Mouse (Mus musculus) gastrocnemius, postnatal 36 days (tissue): Measurements from ENCODE around the gene Mrps35. TPM values are rescaled to one million over a fixed set of nuclear protein-coding genes. Genes with fewer than 3 reads are reported as not detected.

Experiments used
- DNase-seq, 2 experiments: peaks; one replicate each; pipeline ENCODE4 v3.0.0; 2022
- intact Hi-C: fragments of 180-260 bp; cut with DNase I; formaldehyde crosslinking; loops from one replicate; pipeline ENCODE4 v1.15.1; 2025
- long read RNA-seq, 2 experiments: library from polyadenylated mRNA; stranded (forward); transcript quantifications; one replicate each; pipeline ENCODE4 v2.0.0; 2021
- total RNA-seq, 2 experiments: library from RNA; stranded (reverse); gene quantifications; 2 replicates each; pipeline ENCODE4 v1.2.3; 2021

Gene Mrps35
- total RNA-seq: 10 to 100 TPM; 40.9 to 41.0 TPM
- long read RNA-seq, experiment 1, full-length matches to known transcripts: 40 of 48 reads
- long read RNA-seq, experiment 1, partial matches to known transcripts: 4 of 48 reads
- long read RNA-seq, experiment 1, other reads (novel, unspliced or antisense): 4 of 48 reads
- long read RNA-seq, experiment 2, full-length matches to known transcripts: 58 of 73 reads
- long read RNA-seq, experiment 2, partial matches to known transcripts: 1 of 73 reads
- long read RNA-seq, experiment 2, other reads (novel, unspliced or antisense): 14 of 73 reads

GRCm38 (mm10) chr6:147042291-147043290 is at the start of gene Mrps35:
Gene Mrps35, plus strand, starts transcription at chr6:147042764.
- intact Hi-C loops: no loop called here
- DNase-seq: peak; percentile 82 to 89

DNA sequence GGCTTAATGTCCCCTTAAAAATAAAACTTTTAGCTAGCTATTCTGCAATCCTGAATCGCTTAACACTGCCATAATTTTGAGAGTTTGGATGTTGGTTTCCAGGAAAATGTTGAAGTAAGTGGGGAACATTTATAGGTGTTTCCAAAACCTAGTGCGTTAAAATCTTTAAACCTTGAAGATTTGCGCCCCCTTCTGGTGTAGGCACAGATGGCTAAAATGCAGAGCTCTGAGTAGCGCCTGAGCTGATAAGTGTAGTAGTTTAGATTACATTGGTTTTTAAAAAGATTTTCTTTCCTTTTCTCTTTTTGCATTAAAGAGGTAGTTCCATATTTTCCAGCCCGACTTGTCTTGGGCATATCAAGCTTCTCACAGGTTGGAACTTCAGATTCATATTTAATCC is 48.3 kb upstream of the Mrps35 start:
- intact Hi-C loops: loop anchor here (2.0 kb wide), 1 partner anchor 159 kb away; no protein-coding TSS in a partner anchor
- peak in 1 of 2 experiments; percentile 53 for DNase-seq

- intact Hi-C loops: loop anchor here (2.0 kb wide), 1 partner anchor 161 kb away; no protein-coding TSS in a partner anchor
- DNase-seq: no peak
Measured at GRCm38 (mm10) chr6:146995391-146995790, 47.2 kb upstream of the Mrps35 start.

- DNase-seq: no peak
- intact Hi-C loops: loop anchor here (2.0 kb wide), 1 partner anchor 161 kb away; no protein-coding TSS in a partner anchor
Measured at GRCm38 (mm10) chr6:146995878-146996277, 46.7 kb upstream of the Mrps35 start.

GRCm38 (mm10) chr6:146997006-146997405 is 45.6 kb upstream of the Mrps35 start:
- intact Hi-C loops: no loop called here

DNA sequence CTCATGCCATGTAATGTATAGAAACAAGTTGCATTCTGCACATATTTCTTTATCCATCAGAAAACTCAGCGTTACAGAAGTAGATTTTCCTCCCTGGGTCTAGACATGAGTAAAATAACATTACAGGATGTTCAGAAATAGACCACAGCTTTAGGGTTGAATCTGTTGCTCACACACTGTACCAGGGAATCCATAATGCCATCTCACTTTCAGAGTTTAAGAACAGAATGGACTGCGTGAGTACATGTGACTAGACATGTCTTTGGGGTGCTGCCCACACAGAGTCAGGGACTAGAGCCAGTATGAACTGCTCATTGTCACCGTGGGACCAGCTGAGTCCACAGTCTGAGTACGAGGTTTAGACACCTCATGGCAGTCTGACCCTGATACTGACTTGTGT is 43.9 kb upstream of the Mrps35 start:
- DNase-seq: no peak

More at GRCm38 (mm10) chr6:146997006-146997405, 45.6 kb upstream of the Mrps35 start:
- no peak for DNase-seq

GRCm38 (mm10) chr6:146999302-146999701 is 43.3 kb upstream of the Mrps35 start:
- intact Hi-C loops: no loop called here
- no peak for DNase-seq

More for the DNA sequence above, 43.9 kb upstream of the Mrps35 start:
- intact Hi-C loops: no loop called here

- intact Hi-C loops: no loop called here
- DNase-seq: no peak
Measured at GRCm38 (mm10) chr6:146999755-147000154, 42.8 kb upstream of the Mrps35 start.

DNA sequence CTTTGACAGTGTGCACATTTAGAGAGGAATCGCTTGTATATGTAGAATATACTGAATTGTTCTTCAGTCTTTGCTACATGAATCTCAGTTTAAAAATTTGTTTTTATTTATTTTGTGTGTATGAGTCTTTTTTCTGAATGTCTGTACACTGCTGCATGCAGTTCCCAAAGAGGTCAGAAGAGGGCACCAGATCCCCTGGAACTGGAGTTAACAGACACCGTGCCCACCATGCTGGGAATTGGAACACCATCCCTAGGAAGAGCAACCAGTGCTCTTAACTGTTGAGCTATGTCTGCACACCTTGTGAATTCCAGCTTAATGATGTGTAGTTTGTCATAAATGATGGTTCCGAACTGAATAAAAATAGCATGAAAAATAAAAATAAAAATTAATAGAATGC is 34.4 kb upstream of the Mrps35 start:
- intact Hi-C loops: loop anchor here (5.0 kb wide), 2 partner anchors 109 to 234 kb away; no protein-coding TSS in a partner anchor
- peak; percentile 18 to 30 for DNase-seq

GRCm38 (mm10) chr6:147010358-147010757 is 32.2 kb upstream of the Mrps35 start:
- DNase-seq: no peak
- intact Hi-C loops: no loop called here

DNA sequence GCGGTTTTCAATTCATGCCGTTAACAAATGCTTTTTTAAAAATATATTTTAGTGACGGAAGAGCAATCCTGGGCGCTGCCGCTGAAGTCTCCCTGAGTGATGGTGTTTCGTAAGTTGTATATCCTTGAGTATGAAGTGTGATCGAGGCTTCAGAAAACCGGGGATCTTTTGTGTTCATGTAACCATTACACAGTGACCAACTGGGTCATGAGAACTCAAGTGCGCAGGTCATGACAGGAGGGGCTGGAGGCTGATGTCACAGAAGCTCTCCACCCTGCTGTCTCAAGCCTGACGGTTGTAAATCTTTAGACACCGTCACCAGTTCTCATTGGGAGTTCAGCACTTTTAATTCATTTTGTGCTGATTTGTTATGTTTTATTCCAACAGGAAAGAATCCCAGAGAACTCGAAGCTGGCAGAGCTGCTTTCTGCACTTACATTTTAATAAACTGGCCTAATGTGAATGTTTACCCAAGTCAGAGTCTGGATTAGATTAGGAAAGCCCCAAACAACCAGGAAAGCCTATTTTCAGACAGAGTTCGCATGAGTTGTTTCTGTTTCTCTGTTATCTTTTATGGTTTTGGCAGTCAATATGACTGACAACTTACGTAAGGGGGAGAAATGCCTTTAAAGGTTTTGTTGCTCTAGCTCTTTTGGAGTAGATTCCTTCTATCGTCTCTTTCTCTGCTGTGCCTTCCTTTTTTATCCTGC is 31.6 kb upstream of the Mrps35 start:
- no peak for DNase-seq
- intact Hi-C loops: no loop called here

DNA sequence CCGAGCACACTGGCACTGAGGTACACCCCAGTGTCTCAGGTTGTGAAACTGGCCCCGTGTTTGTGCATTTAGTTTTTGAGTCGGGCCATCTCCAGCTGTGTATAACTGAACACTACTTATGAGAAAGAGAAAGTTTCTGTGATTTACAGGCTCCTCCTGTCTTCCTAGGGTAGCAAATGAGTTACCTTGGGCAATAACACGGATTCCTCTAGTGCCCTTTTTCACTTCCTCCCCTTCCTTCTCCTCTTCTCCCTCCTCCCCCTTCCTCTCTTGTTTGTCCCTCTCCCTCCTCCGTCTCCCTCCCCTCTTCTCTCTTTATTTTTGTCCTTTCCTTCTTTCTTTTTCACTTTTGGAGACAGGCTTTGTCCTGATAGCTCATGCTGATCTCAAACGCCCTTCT is 31.0 kb upstream of the Mrps35 start:
- intact Hi-C loops: no loop called here
- no peak for DNase-seq

DNA sequence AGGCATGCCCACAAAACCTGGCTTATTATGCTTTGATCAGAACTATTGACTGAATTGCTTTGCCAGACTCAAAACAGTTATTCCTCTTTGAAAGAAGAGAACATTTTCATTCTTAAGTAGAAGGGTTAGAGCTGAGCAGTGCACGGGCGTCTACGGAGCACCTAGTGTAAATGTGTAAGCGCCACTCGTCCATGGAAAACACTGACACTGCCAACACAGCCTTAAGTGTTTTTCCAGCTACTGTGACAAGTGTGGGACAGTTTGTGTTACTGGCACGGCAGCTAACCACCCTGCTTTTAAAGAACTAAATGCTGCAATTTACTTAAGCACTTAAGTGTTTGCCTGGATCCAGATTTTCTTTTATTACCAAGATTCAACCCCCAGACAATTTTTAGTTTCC is 30.6 kb upstream of the Mrps35 start:
- DNase-seq: no peak
- intact Hi-C loops: no loop called here

- DNase-seq: no peak
- intact Hi-C loops: no loop called here
Measured at GRCm38 (mm10) chr6:147013546-147013945, 29.0 kb upstream of the Mrps35 start.

DNA sequence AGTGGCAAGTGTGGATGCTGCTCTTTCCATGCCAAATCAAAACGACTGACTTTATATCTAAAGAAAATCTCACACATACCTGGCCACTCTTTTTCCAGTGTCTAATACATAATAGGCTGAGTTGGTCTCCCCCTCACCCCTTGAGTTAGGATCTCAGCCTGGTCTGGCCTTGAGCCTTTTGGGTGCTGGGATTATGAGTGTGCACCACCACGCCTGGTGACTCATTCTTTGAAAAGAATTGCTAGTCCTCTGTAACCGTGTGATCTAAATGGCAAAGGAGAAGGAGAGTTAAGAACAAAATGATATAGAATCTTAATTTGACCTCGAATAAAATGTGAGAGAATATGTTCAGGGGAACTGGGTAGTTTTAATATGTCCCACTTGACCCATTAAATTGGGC is 24.7 kb upstream of the Mrps35 start:
- intact Hi-C loops: no loop called here
- no peak for DNase-seq

- intact Hi-C loops: no loop called here
- no peak for DNase-seq
Measured at GRCm38 (mm10) chr6:147018364-147018763, 24.2 kb upstream of the Mrps35 start.

DNA sequence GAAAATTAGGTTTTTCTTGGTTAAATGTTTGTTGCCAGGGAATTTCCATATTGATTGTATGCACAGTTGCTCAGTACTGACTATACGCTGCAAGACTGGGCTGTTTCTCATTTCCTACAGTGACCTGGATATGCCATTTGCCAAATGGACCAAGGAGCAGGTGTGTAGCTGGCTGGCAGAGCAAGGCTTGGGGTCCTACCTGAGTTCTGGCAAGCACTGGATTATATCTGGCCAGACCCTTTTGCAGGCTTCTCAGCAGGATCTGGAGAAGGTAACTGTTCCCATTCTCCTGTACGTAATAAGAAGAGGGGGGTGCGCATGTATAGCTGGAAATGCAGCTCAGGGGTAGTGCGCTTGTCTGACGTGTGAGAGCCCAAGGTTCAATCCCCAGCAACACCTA is 21.4 kb upstream of the Mrps35 start:
- no peak for DNase-seq
- intact Hi-C loops: no loop called here

- no peak for DNase-seq
- intact Hi-C loops: no loop called here
Measured at GRCm38 (mm10) chr6:147022375-147023132, 20.0 kb upstream of the Mrps35 start.

GRCm38 (mm10) chr6:147023133-147023395 is 19.5 kb upstream of the Mrps35 start:
- DNase-seq: no peak
- intact Hi-C loops: no loop called here

DNA sequence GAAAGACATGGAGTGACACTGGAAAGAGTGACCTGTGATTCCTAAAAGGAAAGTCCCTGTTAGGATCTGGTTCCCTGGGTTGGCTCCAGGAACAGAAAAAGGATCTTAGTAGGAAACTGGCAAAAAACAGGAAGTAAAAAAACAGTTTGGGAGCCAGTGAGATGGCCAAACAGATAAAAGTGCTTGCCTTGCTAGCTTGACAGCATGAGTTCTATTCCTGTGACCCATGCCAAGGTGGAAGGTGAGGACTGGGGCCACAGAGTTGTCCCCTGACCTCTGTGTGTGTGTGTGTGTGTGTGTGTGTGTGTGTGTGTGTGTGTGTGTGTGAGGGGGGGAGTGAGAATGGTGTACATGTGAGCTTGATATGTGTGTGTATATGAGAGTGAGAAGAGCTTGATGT is 19.0 kb upstream of the Mrps35 start:
- DNase-seq: no peak
- intact Hi-C loops: no loop called here
